Mouse (Mus musculus) heart, adult 18-20 months (tissue): Measurements from ENCODE around the gene Zbtb24. TPM values are rescaled to one million over a fixed set of nuclear protein-coding genes. Genes with fewer than 3 reads are reported as not detected.
A peak's percentile ranks its signal among the peaks of the same experiment; 100 is the strongest.

Experiments used
- DNase-seq, 2 experiments: peaks; one replicate each; pipeline ENCODE4 v3.0.0; 2021 to 2022; ENCODE audit warnings: mixed read lengths in 1 of 2
- total RNA-seq, 2 experiments: library from RNA; stranded (reverse); gene quantifications; 2 replicates each; pipeline ENCODE4 v1.2.3; 2021

Gene Zbtb24
- total RNA-seq, 2 experiments from 2014 or later, result 6.5 to 7.7 TPM

DNA sequence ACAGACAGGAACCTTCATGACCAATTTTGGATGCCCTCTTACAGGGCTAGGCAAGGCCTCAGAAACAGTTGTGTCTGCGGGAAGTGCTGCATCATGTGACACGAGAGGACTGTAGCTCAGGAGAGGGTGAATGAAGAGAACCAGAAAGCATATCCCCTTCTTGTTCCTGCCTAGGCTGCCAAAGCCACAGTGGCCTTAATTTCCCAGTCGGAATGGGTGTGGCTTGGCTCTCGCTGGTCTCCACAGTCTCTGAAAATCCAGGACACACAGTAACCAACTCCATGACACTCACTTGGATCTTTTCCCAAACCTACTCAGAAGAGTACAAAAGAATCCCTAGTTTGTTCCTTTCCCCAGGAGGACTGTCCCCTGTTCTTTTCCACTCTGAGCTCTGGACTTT is 50.8 kb downstream of the Zbtb24 start:
- peak; percentile 81 to 90 for DNase-seq

DNA sequence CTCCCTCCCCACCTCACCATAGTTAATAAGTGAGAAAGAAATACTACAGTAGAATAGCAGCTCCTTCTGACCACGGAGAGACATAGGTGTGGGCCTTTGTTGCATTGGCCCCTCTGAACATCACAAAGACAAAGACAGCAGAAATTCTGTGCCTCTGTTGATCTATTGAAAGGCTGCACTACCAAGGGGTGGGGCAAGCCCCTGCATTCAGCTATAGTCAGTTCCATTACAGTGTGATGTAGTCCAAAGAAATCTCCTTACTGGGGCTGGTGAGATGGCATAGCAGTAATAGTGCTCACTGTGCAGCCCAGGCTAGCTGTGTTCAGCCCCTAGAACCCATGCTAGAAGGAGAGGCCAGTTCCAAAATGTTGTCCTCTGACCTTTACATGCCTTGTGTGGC is 54.8 kb downstream of the Zbtb24 start:
- DNase-seq, result no peak

DNA sequence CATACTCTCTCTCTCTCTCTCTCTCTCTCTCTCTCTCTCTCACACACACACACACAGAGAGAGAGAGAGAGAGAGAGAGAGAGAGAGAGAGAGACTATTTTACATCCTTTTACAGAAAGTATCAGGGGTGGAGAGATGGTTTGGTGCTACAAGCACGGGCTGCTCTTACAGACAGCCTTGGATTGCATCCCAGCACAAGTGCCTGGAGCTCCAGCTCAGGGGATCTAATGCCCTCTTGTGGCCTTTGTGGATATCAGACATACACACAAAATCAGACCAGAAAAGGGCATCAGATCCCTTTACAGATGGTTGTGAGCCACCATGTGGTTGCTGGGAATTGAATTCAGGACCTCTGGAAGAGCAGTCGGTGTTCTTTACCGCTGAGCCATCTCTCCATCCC is 55.3 kb downstream of the Zbtb24 start:
- DNase-seq, result peak; percentile 79 to 84

DNA sequence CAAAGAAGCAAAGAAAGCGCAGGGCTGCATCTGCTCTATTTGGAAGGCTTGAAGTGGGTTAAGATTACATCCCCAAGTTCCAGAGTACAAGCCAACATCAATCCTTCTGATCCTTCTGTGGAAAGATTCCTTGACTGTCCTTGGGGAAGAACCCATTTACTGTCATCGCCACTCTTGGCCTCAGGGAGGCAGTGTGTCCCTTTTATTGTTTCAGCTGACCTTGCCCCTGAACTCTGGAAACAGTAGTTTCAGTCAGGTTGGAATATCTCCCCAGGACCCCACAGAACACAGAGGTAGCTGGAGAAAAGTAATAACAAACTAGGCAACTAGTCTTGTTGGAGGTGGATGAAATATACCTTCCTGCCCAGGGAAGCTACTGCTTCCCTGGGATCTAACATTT is 59.0 kb downstream of the Zbtb24 start:
- peak in 1 of 2 experiments; percentile 55 for DNase-seq

DNA sequence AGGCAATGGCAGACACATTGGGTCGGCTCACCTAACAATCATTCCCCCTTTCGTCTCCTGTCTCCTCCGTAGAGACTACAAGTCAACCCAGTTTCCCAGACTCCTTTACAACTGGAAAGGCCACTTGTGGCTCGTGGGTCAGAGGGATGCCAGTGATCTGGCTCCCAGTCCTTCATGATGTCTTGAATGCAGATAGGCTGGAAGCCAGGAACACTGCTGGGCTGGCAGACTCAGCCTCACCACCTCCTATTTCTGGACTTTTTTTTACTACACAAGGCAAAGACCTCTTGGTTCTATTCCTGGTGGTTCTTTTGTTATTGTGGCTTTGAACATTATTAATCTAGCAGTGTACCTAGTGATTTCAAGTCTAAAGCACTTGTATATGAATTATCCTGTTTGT is 64.1 kb downstream of the Zbtb24 start:
- DNase-seq, result no peak

DNA sequence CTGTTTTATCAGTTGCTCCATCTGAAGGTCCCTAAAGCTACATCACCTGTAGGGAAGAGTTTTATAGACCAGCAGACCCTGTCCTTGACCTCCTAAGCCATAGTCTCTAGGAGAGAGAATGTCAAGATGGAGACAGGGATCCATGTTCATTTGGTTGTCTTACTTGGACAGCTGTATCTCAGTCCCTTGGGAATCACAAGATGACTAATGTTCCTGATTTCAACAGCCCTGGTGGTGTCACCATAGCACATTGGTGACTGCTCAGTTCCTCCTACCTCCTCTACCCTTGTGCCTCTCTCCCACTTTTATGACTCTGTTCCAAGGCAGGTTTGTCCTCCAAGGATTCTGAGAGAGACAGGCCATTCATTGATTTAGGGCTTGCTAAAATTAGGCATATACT is 64.7 kb downstream of the Zbtb24 start:
- DNase-seq, result no peak

Other genes starting within 250 kb of the Zbtb24 start
- 10 to 100 TPM; 28.6 to 28.9 TPM for gene Fig4, start 147.1 kb upstream of the Zbtb24 start, total RNA-seq
- under 1 TPM in 1 of 2 experiments, not detected in 1; 0.05 TPM for gene Ak9, start 146.4 kb upstream of the Zbtb24 start, total RNA-seq
- 10 to 100 TPM in 1 of 2 experiments, 1 to 10 TPM in 1; 9.5 to 13.1 TPM for gene Mical1, start 25.9 kb downstream of the Zbtb24 start, total RNA-seq
- gene Smpd2, start 40.0 kb downstream of the Zbtb24 start, total RNA-seq, result 10 to 100 TPM; 32.6 to 33.6 TPM
- gene Ppil6, start 40.1 kb downstream of the Zbtb24 start, total RNA-seq, result 1 to 10 TPM in 1 of 2 experiments, under 1 TPM in 1; 0.74 to 1.9 TPM
- gene Cd164, start 69.0 kb downstream of the Zbtb24 start, total RNA-seq, result 100 to 1,000 TPM; 131 to 151 TPM